16 mouse cellular contexts compared by ENCODE assay signal in genomic region chr14:109941944-109942343, GRCm38 (mm10).
A peak's percentile ranks its signal among the peaks of the same experiment; 100 is the strongest.
DNase-seq lines count a peak whose midpoint lies in the region; ATAC-seq lines count a peak whose summit lies in the region.
"Had no signal": no experiment of that assay in that cellular context is flagged by ENCODE, and none has a peak within 500 bp of the region (broad histone marks: within the 10 kb centered on the region; RNA-seq: fewer than 3 reads in every experiment).

No protein-coding gene starts in this region.

- WGBS in forebrain, embryonic 14.5 days: 61% methylated on average over 4 of the region's 4 CpGs
- 68% methylated on average over 4 of the region's 4 CpGs for WGBS in forebrain, embryonic 16.5 days
- 47% methylated on average over 4 of the region's 4 CpGs for WGBS in midbrain, embryonic 16.5 days
- 62% methylated on average over 4 of the region's 4 CpGs for WGBS in midbrain, embryonic 11.5 days

- peak; percentile 16 for DNase-seq in forebrain, embryonic 14.5 days (ENCODE audit: low spot score)
- DNase-seq in midbrain, embryonic 11.5 days (ENCODE audit: low spot score, missing footprints): no peak
- DNase-seq in frontal cortex, postnatal 25 days (ENCODE audit: low spot score in 2 of 2): no peak
- DNase-seq: adrenal gland, adult 2 months; adrenal gland, postnatal 10 days; adrenal gland, postnatal 25 days; cerebellum, adult 11-12 months; cerebellum, adult 2 months; cerebellum, adult 9-10 months; cerebellum, postnatal 10 days; cerebellum, postnatal 25 days had no signal

- no peak; the same call in 1 of the 2 replicates for ATAC-seq in forebrain, embryonic 14.5 days
- no peak for ATAC-seq in forebrain, embryonic 16.5 days
- peak; percentile 82 for ATAC-seq in midbrain, embryonic 16.5 days
- ATAC-seq in midbrain, embryonic 11.5 days (ENCODE audit: low FRiP score): no peak
- ATAC-seq: forebrain, embryonic 15.5 days had no signal

- no peaks in the 10 kb centered on the region for H3K27me3 ChIP-seq in forebrain, embryonic 14.5 days (replicated peaks; ENCODE audit: control insufficient read depth, insufficient read depth, low read length)
- H3K27me3 ChIP-seq in forebrain, embryonic 16.5 days (replicated peaks; ENCODE audit: control insufficient read depth, insufficient read depth, low read length): no peaks in the 10 kb centered on the region
- H3K27me3 ChIP-seq in midbrain, embryonic 16.5 days (ENCODE audit: control insufficient read depth, insufficient read depth, low read depth, low read length): no peaks in the 10 kb centered on the region
- H3K27me3 ChIP-seq in midbrain, embryonic 11.5 days (ENCODE audit: control insufficient read depth, insufficient read depth, low read length): no peaks in the 10 kb centered on the region
- H3K27me3 ChIP-seq: embryonic facial prominence, embryonic 12.5 days; forebrain, embryonic 15.5 days had no signal

- no peak overlapping the region for H3K27ac ChIP-seq in forebrain, embryonic 14.5 days (ENCODE audit: low read depth, low read length)
- H3K27ac ChIP-seq in forebrain, embryonic 16.5 days (ENCODE audit: low read length): no peak overlapping the region
- H3K27ac ChIP-seq in midbrain, embryonic 16.5 days (ENCODE audit: low read length): no peak overlapping the region
- H3K27ac ChIP-seq in midbrain, embryonic 11.5 days (ENCODE audit: low read depth, low read length): no peak overlapping the region
- H3K27ac ChIP-seq: embryonic facial prominence, embryonic 10.5 days; embryonic facial prominence, embryonic 12.5 days; forebrain, embryonic 15.5 days had no signal

- H3K9ac ChIP-seq in forebrain, embryonic 14.5 days (ENCODE audit: low read length): no peak overlapping the region
- H3K9ac ChIP-seq in forebrain, embryonic 16.5 days (replicated peaks; ENCODE audit: low read depth, low read length): no peak overlapping the region
- H3K9ac ChIP-seq in midbrain, embryonic 16.5 days (ENCODE audit: low read depth, low read length): no peak overlapping the region
- no peak overlapping the region for H3K9ac ChIP-seq in midbrain, embryonic 11.5 days (ENCODE audit: low read length)
- H3K9ac ChIP-seq: embryonic facial prominence, embryonic 12.5 days; forebrain, embryonic 15.5 days had no signal

- no peak overlapping the region for H3K4me2 ChIP-seq in forebrain, embryonic 14.5 days (ENCODE audit: low read length)
- H3K4me2 ChIP-seq in forebrain, embryonic 16.5 days (ENCODE audit: low read length): no peak overlapping the region
- H3K4me2 ChIP-seq in midbrain, embryonic 16.5 days (ENCODE audit: low read length): no peak overlapping the region
- H3K4me2 ChIP-seq in midbrain, embryonic 11.5 days: no peak overlapping the region
- H3K4me2 ChIP-seq: embryonic facial prominence, embryonic 12.5 days; forebrain, embryonic 15.5 days had no signal

- H3K9me3 ChIP-seq in forebrain, embryonic 14.5 days (replicated peaks; ENCODE audit: control insufficient read depth, low read length): no peaks in the 10 kb centered on the region
- no peaks in the 10 kb centered on the region for H3K9me3 ChIP-seq in forebrain, embryonic 16.5 days (ENCODE audit: control insufficient read depth, low read length)
- no peaks in the 10 kb centered on the region for H3K9me3 ChIP-seq in midbrain, embryonic 16.5 days (replicated peaks; ENCODE audit: control insufficient read depth, low read length, poor library complexity, severe bottlenecking)
- no peaks in the 10 kb centered on the region for H3K9me3 ChIP-seq in midbrain, embryonic 11.5 days (ENCODE audit: control insufficient read depth, low read length)
- H3K9me3 ChIP-seq: embryonic facial prominence, embryonic 10.5 days; embryonic facial prominence, embryonic 12.5 days; forebrain, embryonic 15.5 days had no signal

- H3K4me3 ChIP-seq in forebrain, embryonic 14.5 days (ENCODE audit: low read depth, low read length): no peak overlapping the region
- no peak overlapping the region for H3K4me3 ChIP-seq in forebrain, embryonic 16.5 days (replicated peaks; ENCODE audit: low read length)
- no peak overlapping the region for H3K4me3 ChIP-seq in midbrain, embryonic 16.5 days (ENCODE audit: low read depth, low read length)
- H3K4me3 ChIP-seq in midbrain, embryonic 11.5 days (ENCODE audit: low read depth, low read length): no peak overlapping the region
- H3K4me3 ChIP-seq: embryonic facial prominence, embryonic 10.5 days; embryonic facial prominence, embryonic 12.5 days; forebrain, embryonic 15.5 days had no signal

- H3K36me3 ChIP-seq in forebrain, embryonic 14.5 days (ENCODE audit: control insufficient read depth, insufficient read depth, low read length): no peaks in the 10 kb centered on the region
- no peaks in the 10 kb centered on the region for H3K36me3 ChIP-seq in forebrain, embryonic 16.5 days (ENCODE audit: control insufficient read depth, insufficient read depth)
- no peaks in the 10 kb centered on the region for H3K36me3 ChIP-seq in midbrain, embryonic 16.5 days (ENCODE audit: control insufficient read depth, insufficient read depth, low read length)
- H3K36me3 ChIP-seq in midbrain, embryonic 11.5 days (ENCODE audit: control insufficient read depth, insufficient read depth, low read length): no peaks in the 10 kb centered on the region
- H3K36me3 ChIP-seq: embryonic facial prominence, embryonic 10.5 days; embryonic facial prominence, embryonic 12.5 days; forebrain, embryonic 15.5 days had no signal

- H3K4me1 ChIP-seq in forebrain, embryonic 14.5 days (ENCODE audit: control insufficient read depth, insufficient read depth, low read length): no peaks in the 10 kb centered on the region
- no peaks in the 10 kb centered on the region for H3K4me1 ChIP-seq in forebrain, embryonic 16.5 days (replicated peaks; ENCODE audit: control insufficient read depth, insufficient read depth, low read length)
- H3K4me1 ChIP-seq in midbrain, embryonic 16.5 days (ENCODE audit: control insufficient read depth, insufficient read depth, low read length): no peaks in the 10 kb centered on the region
- no peaks in the 10 kb centered on the region for H3K4me1 ChIP-seq in midbrain, embryonic 11.5 days (ENCODE audit: control insufficient read depth, insufficient read depth, low read length)
- H3K4me1 ChIP-seq: embryonic facial prominence, embryonic 10.5 days; embryonic facial prominence, embryonic 12.5 days; forebrain, embryonic 15.5 days had no signal
